Mouse (Mus musculus): ENCODE data around the gene Nmur1.
A peak's percentile ranks its signal among the peaks of the same experiment; 100 is the strongest.

Gene Nmur1

DNA sequence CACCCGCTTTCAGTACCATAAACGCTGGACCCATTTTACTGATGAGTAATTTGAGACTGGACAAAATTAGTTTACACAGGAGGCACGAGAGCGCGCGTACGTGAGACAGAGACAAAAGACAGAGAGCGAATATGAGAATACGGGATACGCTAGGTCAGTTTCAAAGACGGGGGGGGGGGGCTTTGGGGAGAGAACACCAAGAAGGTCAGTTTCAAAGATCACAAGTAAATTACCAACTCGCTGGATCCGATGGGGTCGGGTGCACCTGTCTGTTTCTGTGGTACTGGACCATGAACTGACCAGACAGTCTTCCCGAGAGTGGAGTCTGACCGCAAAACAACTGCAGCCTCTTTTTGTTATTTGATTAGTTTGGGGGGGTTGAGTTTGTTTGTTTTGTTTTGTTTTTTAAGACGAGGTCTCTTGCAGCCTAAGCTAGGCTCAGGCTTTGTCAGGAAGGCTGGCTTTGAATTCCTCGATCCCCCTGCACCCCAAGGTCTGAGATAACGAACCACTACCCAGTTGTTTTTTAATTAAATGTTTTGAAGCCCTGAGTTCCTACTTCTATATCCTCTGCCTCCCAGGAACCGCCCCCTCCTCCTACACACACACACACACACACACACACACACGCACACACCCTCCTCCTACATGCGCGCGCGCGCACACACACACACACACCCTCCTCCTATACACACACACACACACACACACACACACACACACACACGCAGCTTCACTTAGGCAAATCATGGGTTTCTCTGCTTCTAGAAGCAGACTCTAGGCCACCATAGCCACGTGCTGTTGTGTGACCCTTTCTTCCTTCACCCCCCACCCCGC, 15.1 kb upstream of the Nmur1 start:
- DNase-seq (ENCODE audit: low read depth, low spot score): no peak

DNA sequence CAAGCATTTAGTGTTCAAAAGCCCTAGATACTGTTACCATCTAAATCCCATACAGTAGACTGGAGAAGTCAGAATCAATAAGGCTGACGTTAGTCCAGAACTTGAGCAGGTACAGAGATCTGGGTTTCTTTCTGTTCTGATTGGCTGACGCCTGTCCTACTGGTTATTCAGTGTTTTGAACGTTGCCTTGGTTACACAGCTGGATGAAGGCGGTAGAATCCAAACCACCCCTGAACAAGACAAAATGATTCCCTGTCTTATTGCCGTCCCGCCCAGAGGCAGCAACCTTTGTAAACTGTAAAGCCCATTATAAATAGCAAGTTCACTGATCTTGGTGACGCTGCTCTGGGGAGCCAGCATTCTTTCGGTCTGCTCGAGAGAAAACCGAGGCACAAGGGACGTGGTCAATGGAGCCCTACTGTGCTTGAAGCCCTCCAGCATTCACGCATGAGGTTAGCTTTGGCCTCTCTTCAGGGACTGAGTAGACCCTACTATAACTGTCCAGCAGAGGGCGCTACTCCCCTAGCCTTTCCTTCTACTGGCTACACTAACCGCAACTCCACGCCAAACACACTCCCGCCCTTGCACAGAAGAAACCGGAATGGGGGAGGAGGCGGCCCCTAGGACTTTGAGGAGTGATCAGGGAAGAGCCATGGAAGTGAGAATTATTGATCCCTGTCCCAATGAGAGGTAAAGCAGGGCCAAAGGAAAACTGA, 14.3 kb upstream of the Nmur1 start:
- DNase-seq (ENCODE audit: low read depth, low spot score): peak; percentile 96

DNA sequence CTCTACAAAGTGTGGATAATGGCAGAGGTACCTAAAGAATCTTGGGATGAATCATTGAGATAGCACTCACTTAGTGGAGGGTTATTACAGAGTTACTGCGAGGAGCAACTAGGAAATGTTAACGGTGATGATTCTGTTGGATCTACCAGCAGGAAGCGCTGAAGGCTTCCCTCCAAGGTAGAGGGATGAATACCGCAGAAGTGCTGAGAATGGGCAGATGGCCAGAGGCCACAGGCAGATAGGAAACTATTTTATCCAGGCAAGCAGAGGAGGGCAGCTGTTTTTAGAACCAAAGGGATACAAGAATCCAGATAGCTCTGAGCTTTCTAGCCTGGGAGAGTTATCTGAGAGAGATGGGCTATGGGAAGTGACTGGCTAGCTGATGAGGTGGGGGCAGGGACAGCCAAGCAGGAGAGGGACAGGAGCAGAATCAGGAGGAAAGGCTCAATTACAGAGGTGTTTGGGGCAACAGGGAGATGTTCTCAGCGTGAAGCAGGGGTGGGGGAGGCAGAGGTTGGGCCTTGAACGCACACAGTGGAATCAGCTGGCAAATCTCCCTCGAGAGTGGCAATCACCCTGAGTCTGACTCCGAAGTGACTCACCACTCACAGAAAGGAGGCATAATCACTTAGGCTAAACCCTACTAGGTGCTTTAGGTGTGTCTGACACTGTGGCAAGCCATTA, 13.6 kb upstream of the Nmur1 start:
- no peak for DNase-seq (ENCODE audit: low read depth, low spot score)

DNA sequence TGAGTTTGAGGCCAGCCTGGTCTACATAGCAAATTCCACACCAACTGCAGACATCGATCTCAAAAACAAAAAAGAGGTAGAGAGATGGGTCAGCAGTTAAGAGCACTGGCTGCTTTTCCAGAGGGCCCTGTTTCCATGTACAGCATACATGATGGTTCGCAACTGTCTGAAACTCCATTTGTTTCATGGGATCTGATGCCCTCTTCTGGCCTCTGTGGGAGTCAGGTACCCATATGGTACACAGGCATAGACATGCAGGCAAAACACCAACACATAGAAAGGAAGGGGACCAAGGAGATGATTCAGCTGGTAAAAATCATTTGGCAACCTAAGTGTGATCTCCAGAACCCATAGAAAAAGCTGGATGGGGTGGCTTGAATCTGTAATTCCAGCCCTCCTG, 12.5 kb upstream of the Nmur1 start:
- no peak for DNase-seq (ENCODE audit: low read depth, low spot score)

DNA sequence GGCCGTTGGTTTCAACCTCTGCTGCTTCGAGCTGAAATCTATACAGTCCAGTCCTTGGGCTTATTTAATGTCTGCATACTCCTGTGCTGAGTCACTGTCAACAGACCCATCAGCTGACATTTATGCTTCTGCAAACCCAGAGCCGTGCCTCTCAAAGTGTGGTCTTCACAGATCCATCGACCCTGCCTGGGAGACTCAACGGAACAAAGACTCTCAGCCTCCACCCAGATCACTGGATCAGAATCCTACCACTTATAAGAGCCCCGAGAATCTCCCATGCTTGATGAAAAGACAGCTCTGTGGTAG, 11.9 kb upstream of the Nmur1 start:
- DNase-seq (ENCODE audit: low read depth, low spot score): no peak

DNA sequence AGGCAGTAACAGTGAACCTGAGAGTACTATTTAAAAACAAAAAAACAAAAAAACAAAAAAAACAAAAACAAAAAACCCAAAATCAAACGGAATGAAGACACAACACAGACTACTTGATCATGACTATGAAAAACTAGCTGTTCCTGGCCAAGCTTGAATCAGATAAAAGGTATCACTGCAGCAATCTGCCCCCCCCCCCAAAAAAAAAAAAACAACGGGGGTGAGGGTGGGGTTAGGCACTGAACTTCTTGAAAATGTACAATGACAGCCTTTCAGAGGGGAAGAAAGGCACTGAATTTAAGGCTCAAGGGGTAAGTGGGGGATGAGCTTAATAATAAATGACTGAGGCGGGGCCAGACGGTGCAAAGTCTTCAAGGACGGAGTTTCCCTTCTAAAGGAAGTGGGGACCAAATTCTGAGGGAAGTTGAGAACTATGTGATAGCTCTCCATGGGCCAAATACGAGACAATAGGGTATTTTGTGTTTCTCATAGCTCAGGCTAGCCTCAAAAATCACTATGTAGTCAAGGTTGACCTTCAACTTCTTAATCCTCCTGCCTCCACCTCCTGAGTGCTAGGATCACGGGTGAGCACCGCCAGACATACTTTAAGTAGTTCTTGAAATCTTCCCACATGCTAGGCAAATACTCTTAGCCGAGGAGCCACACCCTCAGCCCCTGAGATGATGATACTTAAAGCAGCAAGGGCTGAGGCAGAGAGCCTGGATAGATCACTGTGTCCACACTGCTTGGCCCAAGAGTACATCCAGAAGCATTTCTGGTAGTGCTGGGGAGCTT, 11.4 kb upstream of the Nmur1 start:
- no peak for DNase-seq (ENCODE audit: low read depth, low spot score)

DNA sequence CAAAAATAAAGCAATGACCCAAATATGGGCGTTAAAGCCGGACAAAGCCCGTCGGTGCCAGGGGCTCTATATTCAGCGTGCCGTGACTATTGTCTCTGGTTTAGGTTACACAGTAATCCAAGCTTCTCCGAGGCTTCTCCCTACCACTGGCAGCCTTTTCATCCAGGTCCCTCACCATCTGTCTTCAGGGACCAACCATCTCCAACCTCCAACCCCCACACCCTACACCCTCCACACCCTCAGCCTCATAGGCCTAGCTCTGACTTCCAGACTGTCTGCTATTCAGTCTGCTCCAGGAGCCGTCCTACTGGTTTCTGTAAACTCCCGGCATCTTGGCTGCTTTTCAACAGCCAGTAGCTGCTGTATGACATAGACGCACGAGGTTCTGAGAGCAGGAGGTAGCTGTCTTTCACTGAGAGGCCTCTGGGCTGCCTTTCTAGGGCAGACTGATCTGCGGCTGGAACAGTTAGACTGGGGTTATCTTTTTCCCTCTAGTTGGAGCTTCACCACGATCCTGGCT, 9.3 kb upstream of the Nmur1 start:
- DNase-seq (ENCODE audit: low read depth, low spot score): no peak

DNA sequence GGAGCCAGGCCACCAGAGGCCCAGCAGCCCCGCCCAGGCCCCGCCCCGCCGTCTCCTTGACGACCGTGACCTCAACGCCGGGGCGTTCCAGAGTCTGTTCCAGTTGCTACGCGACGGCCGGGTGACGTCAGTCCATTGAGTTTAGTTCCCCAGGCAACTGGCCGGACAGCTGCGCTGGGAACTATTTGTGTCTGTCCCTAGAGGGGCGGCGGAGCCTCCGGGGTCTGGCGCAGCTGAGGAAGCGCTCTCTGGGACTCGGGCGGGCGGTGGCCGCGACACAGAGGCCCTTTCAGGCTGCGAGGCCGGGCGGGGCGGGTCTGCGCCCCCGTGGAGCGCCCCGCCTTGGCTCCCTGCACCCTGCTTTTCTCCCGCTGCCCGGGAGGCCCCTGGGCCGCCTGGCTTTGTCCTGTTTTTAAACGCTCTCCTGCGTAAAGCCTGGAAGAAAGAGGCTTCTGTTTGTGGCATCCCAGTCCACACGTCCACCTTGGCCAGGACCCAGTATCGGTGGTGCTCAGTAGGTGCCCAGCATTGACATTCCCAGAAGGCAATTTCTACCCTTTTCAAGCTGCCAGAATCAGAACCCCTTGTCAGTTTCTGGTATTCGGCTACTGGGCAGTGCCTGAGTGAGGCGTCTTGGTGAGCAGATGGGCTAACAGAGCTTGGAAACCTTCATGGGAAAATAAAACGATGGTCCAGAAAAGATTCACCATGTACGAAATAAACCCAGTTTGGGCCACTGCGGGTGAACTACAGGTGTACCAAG, 8.6 kb upstream of the Nmur1 start:
- peak; percentile 99 for DNase-seq (ENCODE audit: low read depth, low spot score)

DNA sequence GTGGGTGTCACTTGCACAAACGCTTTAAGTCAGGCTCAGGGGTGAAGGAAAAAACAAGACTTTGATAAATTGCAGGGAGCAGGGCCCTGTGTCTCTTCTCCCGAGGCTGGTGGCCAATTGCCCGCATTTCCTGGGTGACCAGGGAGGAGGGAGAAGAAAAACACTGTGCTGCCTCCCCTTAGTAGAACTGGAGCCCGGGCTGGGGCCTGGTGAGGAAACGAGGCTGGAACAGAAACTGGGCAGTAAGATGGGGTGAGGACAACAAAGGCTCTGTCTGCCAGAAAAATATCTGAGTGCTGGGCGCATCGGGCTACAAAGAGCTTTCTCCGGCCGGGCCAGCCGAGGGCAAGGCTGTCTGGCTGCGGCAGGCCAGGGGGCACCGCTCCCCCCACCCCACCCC, 8.0 kb upstream of the Nmur1 start:
- DNase-seq (ENCODE audit: low read depth, low spot score): no peak

DNA sequence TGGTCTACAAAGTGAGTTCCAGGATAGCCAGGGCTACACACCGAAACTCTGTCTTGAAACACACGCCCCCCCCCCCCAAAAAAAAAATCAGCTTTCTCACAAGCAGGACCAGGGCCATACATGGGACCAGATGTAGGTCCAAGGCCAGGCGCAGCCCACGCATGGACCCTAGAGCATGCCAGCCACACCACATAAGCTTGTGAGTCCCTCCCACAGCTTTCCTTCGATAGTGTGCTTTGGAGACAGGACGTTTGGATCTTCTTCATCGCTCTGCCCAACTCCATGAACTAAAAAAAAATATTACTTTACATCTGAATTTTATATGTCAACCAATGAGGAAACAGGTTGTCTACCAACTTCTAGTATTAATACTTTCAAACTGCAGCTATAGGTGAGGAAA, 7.3 kb upstream of the Nmur1 start:
- no peak for DNase-seq (ENCODE audit: low read depth, low spot score)

DNA sequence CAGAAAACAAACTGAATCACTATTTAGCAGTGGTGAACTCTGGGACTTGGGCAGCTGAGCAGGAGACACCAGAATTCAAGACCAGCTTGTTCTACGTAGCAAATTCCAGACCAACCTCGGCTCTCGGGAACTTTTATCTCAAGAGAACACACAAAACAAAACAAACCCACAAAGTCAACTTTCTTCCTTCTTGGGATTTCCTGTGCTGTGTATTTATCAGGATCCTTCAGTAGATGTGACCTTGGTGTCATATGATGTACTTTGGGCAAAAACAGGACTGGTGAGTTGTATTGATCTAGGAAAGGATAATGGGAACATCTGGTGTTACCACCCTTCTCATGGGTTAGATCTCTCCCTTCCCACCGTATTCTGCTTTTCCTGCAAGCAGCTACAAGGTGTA, 6.8 kb upstream of the Nmur1 start:
- no peak for DNase-seq (ENCODE audit: low read depth, low spot score)

DNA sequence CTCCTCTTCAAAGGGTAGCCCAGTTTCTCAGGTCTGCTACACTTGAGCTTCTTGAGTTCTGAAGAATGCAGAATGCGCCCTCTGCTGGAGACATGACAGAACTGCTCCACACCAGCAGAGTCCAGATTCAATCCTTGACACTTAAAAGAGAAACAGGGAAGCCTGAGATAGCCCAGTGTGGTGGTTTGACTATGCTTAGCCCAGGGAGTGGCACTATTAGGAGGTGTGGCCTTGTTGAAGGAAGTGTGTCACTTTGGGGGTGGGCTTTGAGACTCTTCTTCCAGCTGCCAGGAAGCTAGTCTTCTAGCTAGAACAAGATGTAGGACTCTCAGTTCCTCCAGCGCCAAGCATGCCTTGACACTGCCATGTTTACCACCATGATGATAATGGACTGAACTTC, 4.0 kb upstream of the Nmur1 start:
- peak; percentile 96 for DNase-seq (ENCODE audit: low read depth, low spot score)

DNA sequence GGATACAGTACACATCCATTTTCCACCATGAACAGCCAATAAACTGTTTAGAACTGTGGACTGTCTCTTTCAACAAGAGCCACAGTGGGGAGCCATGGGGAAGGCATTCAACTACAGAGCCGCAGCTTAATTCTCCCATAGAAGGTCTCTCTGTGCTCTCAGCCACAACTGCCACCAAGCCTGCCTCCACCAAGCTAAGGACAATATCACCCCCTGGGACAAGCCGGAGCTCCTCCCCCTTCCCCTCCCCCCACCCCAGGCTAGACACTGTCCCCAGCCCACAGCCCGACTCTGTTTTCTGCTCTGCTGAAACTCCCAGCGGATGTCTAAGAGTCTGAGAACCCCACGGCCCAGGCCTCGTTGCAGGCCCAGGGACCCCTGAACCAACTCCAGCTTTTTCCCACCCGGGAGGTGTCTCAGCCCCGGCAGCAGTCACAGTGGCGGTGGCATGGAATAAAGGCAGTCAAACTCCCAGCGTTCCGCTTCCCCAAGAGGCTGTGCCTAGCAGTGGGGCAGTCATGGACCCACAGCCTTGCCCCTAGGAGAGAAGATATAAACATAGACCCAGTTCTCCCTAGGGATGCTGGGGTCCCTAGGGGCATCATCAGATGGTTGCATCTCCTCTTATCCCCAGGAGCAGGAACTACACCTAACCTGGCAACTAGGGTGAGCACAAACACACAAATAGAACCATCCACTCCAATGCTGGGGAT, 1.0 kb downstream of the Nmur1 start:
- peak; percentile 56 for DNase-seq (ENCODE audit: low read depth, low spot score)

DNA sequence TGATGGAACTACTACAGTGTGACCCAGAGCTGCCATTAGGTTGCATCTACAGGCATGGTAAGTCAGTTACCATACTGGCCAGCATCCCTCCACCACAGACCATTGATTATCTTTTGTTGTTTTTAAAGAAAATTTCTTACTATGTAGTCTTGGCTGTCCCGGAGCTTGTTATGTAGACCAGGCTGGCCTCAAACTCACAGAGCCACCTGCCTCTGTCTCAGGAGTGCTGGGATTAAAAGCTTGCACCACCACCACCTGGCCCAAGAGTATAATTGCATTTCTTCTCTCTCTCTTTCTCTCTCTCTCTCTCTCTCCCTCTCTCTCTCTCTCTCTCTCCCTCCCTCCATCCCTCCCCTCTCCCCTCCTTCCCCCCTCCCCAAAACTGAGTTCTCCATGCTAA, 1.7 kb downstream of the Nmur1 start:
- DNase-seq (ENCODE audit: low read depth, low spot score): no peak

DNA sequence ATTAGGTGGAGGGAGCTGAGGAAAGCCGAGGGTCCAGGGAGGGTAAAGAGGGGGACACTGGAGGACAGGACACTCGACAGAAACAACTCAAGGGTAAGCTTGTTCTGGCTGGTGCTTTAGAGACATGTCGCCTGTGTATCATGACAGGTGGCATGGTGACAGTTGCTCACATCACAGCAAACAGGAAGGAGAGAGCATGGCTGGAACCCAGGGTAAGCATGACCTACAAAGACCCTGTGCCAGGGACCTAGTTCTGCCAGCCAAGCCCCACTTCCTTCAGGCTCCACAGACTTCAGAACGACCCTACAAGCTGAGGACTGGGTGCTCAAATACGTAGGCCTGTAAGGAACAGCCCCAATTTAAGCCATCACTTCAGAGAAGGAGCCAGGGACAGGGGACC, 2.1 kb downstream of the Nmur1 start:
- DNase-seq (ENCODE audit: low read depth, low spot score): no peak

DNA sequence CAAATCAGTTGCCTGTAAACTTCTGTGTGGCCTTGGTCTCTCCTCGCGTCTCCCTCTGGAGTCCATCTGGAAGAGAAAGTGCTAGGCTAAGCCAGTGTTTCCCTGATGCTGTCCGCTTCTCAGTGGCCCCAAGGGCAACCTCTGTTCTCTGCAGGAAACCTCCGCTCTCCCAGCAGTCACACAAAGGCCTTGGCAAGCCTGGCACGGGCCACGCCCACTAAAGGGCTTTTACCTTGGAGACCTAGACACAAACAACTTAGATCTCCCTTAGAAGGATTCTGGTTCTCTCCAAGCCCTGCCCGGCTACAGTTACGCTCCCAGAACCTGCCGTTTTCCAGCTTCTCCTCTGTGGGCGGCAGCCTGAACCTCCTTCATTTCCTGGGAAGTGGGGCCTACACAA, 5.0 kb downstream of the Nmur1 start:
- peak; percentile 36 for DNase-seq (ENCODE audit: low read depth, low spot score)

DNA sequence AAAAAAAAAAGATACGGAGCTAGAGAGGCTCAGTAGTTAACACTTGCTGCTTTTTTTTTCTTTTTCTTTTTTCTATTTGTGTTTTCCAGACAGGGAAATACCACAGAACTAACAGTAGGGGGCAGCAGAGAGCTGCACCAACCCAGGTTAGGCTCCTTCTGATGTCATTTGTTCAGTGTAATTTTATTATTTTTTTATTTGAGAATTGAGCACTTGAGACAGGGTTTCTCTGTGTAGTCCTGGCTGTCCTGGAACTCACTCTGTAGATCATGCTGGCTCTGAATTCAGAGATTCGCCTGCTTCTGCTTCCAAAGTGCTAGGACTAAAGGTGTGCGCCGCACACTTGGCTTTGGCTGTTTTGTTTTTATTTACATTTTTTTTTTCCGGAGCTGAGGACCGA, 9.7 kb downstream of the Nmur1 start:
- peak; percentile 57 for DNase-seq (ENCODE audit: low read depth, low spot score)

DNA sequence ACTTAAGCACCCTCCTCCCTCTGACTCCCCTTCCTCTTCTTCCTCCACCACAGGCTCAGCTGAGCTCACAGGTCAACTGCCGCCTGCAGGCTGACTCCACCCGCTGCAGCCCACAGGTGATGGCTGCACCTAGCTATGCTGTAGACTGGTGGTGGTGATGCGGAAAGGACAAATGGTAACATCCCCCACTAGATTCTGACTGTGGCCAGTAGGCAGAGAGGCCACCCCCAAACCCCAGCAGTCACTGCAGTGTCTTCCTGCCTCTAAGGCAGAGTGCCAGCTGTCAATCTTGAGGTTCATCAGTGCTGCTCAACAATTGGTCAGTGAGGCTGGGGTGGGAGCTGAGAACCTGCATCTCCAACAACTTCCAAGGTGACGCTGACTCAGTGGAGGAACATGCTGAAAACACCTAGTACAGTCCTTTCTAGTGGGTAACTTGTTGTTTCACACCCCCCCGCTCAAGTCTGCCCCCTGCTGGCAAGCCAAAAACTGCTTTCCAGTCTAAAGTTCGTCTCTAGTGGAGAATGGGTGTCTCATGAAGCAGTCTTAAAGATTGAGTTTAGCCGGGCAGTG, 10.3 kb downstream of the Nmur1 start:
- DNase-seq (ENCODE audit: low read depth, low spot score): peak; percentile 57

DNA sequence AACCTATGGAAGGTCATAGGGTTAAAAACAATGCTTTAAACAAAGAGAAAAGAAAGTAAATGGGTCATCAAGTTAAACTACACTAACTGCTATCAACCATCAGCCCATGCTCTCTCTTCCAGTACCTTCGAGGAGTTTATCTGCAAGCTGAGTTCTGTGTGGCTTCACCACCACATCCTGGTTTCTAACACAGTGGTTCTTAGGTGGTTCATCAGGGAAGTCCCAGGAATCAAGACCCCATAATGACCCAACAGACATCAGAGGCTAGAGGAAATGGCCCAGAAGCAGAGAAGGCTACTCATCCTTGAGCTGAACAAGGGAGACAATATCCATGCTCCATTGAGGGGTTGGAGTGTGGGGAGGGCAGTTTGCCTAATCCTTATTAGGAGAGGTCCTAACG, 10.9 kb downstream of the Nmur1 start:
- no peak for DNase-seq (ENCODE audit: low read depth, low spot score)

DNA sequence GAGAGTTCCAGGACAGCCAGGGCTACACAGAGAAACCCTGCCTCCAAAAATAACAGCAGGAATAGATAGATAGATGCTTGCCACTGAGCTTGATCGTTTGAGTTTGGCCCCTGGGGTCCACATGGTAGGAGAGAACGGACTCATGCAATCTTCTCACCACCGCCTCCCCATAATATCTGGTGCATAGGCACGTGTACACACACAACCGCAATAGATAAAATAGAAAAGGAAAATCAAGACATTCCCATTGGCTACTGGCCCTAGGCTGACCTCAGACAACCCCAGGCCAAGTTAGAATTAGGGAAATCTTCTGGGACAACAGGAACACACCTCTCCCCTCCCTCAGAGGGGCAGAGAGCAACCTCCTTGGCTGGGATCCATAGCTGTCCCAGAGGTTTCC, 11.3 kb downstream of the Nmur1 start:
- no peak for DNase-seq (ENCODE audit: low read depth, low spot score)
